Mouse (Mus musculus) hindlimb bud, embryonic 11.5 days (tissue): ENCODE data around the gene Gm6460.
"Not testable (repeated sequence)": the region's sequence is repeated elsewhere in the genome, so short reads cannot be mapped to it uniquely, and the experiment has no call there.

Experiments used
- DNase-seq: peaks from one replicate; pipeline ENCODE4 v3.0.0-alpha.2; 2012; ENCODE audit warnings: low read depth, low spot score; ENCODE audit errors: extremely low spot score

Gm6460 gene

DNA sequence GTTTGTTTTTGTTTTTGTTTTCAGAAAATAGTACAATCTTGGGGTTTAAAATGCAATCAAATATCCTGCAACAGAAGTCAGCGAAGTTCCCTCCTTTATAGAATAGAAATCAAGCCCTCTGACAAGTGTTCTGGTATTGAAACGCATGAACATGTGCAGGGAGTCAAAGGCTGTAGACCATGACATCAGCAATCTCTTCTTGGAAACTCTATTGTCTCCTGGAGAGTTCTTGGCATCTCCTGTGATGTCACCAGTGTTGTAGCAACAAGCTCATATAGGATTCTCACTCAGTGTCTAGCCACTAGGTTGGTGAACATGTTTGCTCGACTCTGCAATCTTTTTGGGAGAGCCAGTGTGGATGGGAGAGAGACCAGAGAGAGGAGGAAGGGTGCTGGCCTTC, at the start of gene Gm6460:
Gene Gm6460, plus strand, starts transcription at position 301 of the 400 bp plus-strand sequence.
- not testable (repeated sequence) for DNase-seq
